Comparison of ENCODE assay signal across 12 mouse cellular contexts in genomic region chr5:144547333-144547878, GRCm38 (mm10). TPM values are rescaled to one million over a fixed set of nuclear protein-coding genes. Genes with fewer than 3 reads are reported as not detected.
DNase-seq lines count a peak whose midpoint lies in the region; ATAC-seq and TF ChIP-seq lines count a peak whose summit lies in the region.
"Had no signal": no experiment of that assay in that cellular context is flagged by ENCODE, and none has a peak within 500 bp of the region (broad histone marks: within the 10 kb centered on the region; RNA-seq: fewer than 3 reads in every experiment).

No protein-coding gene starts in this region.

- H3K4me1 ChIP-seq in heart, embryonic 15.5 days (replicated peaks) = peaks cover 15% of the 10 kb centered on the region
- peaks cover 16% of the 10 kb centered on the region for H3K4me1 ChIP-seq in embryonic facial prominence, embryonic 13.5 days
- no peaks in the 10 kb centered on the region for H3K4me1 ChIP-seq in hindbrain, postnatal 0 days (ENCODE audit: insufficient read depth, low read length)
- H3K4me1 ChIP-seq in neural tube, embryonic 12.5 days = peaks cover 24% of the 10 kb centered on the region

- 17% methylated on average over 9 of the region's 9 CpGs for WGBS in heart, embryonic 15.5 days
- 13% methylated on average over 9 of the region's 9 CpGs for WGBS in embryonic facial prominence, embryonic 13.5 days
- 9% methylated on average over 9 of the region's 9 CpGs for WGBS in hindbrain, postnatal 0 days
- 15% methylated on average over 9 of the region's 9 CpGs for WGBS in neural tube, embryonic 12.5 days

- no peak overlapping the region for H3K9ac ChIP-seq in heart, embryonic 15.5 days
- no peak overlapping the region for H3K9ac ChIP-seq in embryonic facial prominence, embryonic 13.5 days
- H3K9ac ChIP-seq in hindbrain, postnatal 0 days (replicated peaks; ENCODE audit: low read length) = peak overlapping the region; percentile 37; the same call in 1 of the 2 replicates
- no peak overlapping the region for H3K9ac ChIP-seq in neural tube, embryonic 12.5 days
- H3K9ac ChIP-seq: liver, postnatal 0 days had no signal

- TF ChIP-seq CTCF in hindbrain, postnatal 0 days (IDR thresholded peaks at IDR 0.05; ENCODE audit: low read depth) = no peak

- H3K4me3 ChIP-seq in heart, embryonic 15.5 days = peak overlapping the region; percentile 19; the same call in 1 of the 2 replicates
- peak overlapping the region; percentile 32; the same call in 1 of the 2 replicates for H3K4me3 ChIP-seq in embryonic facial prominence, embryonic 13.5 days
- H3K4me3 ChIP-seq in hindbrain, postnatal 0 days (ENCODE audit: low read length) = peak overlapping the region; percentile 40
- H3K4me3 ChIP-seq in neural tube, embryonic 12.5 days = peak overlapping the region; percentile 35

- H3K4me2 ChIP-seq in heart, embryonic 15.5 days = no peak overlapping the region
- peak overlapping the region; percentile 55 for H3K4me2 ChIP-seq in embryonic facial prominence, embryonic 13.5 days
- peak overlapping the region; percentile 56 for H3K4me2 ChIP-seq in hindbrain, postnatal 0 days (ENCODE audit: low read depth, low read length)
- H3K4me2 ChIP-seq in neural tube, embryonic 12.5 days (replicated peaks) = peak overlapping the region; percentile 63

- DNase-seq in heart, postnatal 10 days = no peak
- peak; percentile 18 for DNase-seq in hindbrain, postnatal 0 days (ENCODE audit: low spot score)
- DNase-seq in urinary bladder, adult 2 months (ENCODE audit: low spot score) = no peak
- DNase-seq: adrenal gland, postnatal 25 days; heart, postnatal 4 days; liver, postnatal 0 days; thymus, postnatal 36 days had no signal

- no peaks in the 10 kb centered on the region for H3K36me3 ChIP-seq in heart, embryonic 15.5 days
- no peaks in the 10 kb centered on the region for H3K36me3 ChIP-seq in embryonic facial prominence, embryonic 13.5 days
- H3K36me3 ChIP-seq in hindbrain, postnatal 0 days (ENCODE audit: insufficient read depth, low read length) = no peaks in the 10 kb centered on the region
- H3K36me3 ChIP-seq in neural tube, embryonic 12.5 days = no peaks in the 10 kb centered on the region

- no peak overlapping the region for H3K27ac ChIP-seq in heart, embryonic 15.5 days
- H3K27ac ChIP-seq in embryonic facial prominence, embryonic 13.5 days = no peak overlapping the region
- H3K27ac ChIP-seq in hindbrain, postnatal 0 days = no peak overlapping the region
- H3K27ac ChIP-seq in neural tube, embryonic 12.5 days = no peak overlapping the region

- H3K27me3 ChIP-seq in heart, embryonic 15.5 days = peaks cover 86% of the 10 kb centered on the region
- H3K27me3 ChIP-seq in embryonic facial prominence, embryonic 13.5 days = peaks cover 80% of the 10 kb centered on the region
- peaks cover 10% of the 10 kb centered on the region for H3K27me3 ChIP-seq in hindbrain, postnatal 0 days (ENCODE audit: insufficient read depth, low read length)
- peaks cover 35% of the 10 kb centered on the region for H3K27me3 ChIP-seq in neural tube, embryonic 12.5 days (replicated peaks)

- intact Hi-C loops in heart, postnatal 10 days (cut with DNase I) = no loop called here

- ATAC-seq in heart, embryonic 15.5 days (replicated peaks; ENCODE audit: insufficient number of reproducible peaks, insufficient read depth, low FRiP score, low read depth) = no peak
- ATAC-seq in embryonic facial prominence, embryonic 13.5 days (ENCODE audit: insufficient number of reproducible peaks, insufficient read depth, low FRiP score, low TSS enrichment, low read depth) = no peak
- ATAC-seq in hindbrain, postnatal 0 days = no peak
- no peak for ATAC-seq in neural tube, embryonic 12.5 days (ENCODE audit: low FRiP score, low read depth)
- no peak for ATAC-seq in erythroblast, adult 5-6 weeks (replicated peaks; ENCODE audit: low FRiP score, poor library complexity, severe bottlenecking)
- ATAC-seq in inflammation-experienced regulatory T-cells, adult 6 months = no peak
- ATAC-seq: liver, postnatal 0 days had no signal

- H3K9me3 ChIP-seq in heart, embryonic 15.5 days (replicated peaks) = no peaks in the 10 kb centered on the region
- no peaks in the 10 kb centered on the region for H3K9me3 ChIP-seq in embryonic facial prominence, embryonic 13.5 days
- no peaks in the 10 kb centered on the region for H3K9me3 ChIP-seq in hindbrain, postnatal 0 days (ENCODE audit: low read length)
- no peaks in the 10 kb centered on the region for H3K9me3 ChIP-seq in neural tube, embryonic 12.5 days

RNA-seq across cellular contexts. Expression of gene Nptx2, which starts 1.7 kb away (rescaled TPM):
- polyA plus RNA-seq in heart, embryonic 15.5 days (2015; fragmentation: Nextera tagmentation; extraction: Ambion mirVana) = 0.06 and 0.18 TPM in 2 replicates
- total RNA-seq in heart, postnatal 10 days (2021) = under 1 TPM in 1 of 2 experiments, not detected in 1; 0.19 TPM
- 0.96 and 0.98 TPM in 2 replicates for polyA plus RNA-seq in embryonic facial prominence, embryonic 13.5 days (2015; fragmentation: Nextera tagmentation; extraction: Ambion mirVana)
- 36.1 and 38.2 TPM in 2 replicates for total RNA-seq in hindbrain, postnatal 0 days (2014; rRNA removed)
- 7.6 and 7.8 TPM in 2 replicates for polyA plus RNA-seq in hindbrain, postnatal 0 days (2015; fragmentation: Nextera tagmentation; extraction: Ambion mirVana)
- polyA plus RNA-seq in neural tube, embryonic 12.5 days (2016; fragmentation: Nextera tagmentation; extraction: Ambion mirVana) = 3.6 and 4.1 TPM in 2 replicates
- total RNA-seq in erythroblast, adult 5-6 weeks (2015; ENCODE audit: low replicate concordance) = not detected in 2 replicates
- total RNA-seq in erythroblast, adult 5-6 weeks (2017; ENCODE audit: low replicate concordance) = not detected in 2 replicates
- 13.5 and 13.6 TPM in 2 replicates for polyA plus RNA-seq in urinary bladder, adult 2 months (2012; rRNA removed)
- polyA plus RNA-seq in inflammation-experienced regulatory T-cells, adult 6 months (2017; shearing (Covaris generic)) = not detected
- polyA plus RNA-seq: liver, postnatal 0 days had no signal
